Mouse (Mus musculus) neutrophil, adult 5-6 weeks (primary cell): ENCODE measurements around the gene Il17a. TPM values are rescaled to one million over a fixed set of nuclear protein-coding genes. Genes with fewer than 3 reads are reported as not detected.

ENCODE experiments used
- ATAC-seq: fragments of 151-379, 151-347 bp; 2 replicates; pipeline ENCODE4 v1.8.0; 2017; ENCODE audit warnings: mild to moderate bottlenecking, moderate TSS enrichment; ENCODE audit not compliant: insufficient number of reproducible peaks, poor library complexity, low FRiP score, severe bottlenecking; ENCODE audit errors: extremely low read depth
- total RNA-seq: library from RNA; stranded (forward); fragments of 200-1000 nt; gene quantifications from 2 replicates; pipeline ENCODE4 v1.2.3, GENCODE M21; 2017

Il17a gene
- total RNA-seq, 1 experiment from 2014 or later, result 0.35 TPM

GRCm38 (mm10) chr1:20778366-20778765 is 47.7 kb downstream of the Il17a start:
- no peak for ATAC-seq

Other genes starting within 250 kb of the Il17a start
- not detected in 2 replicates for gene Pkhd1, start 112.8 kb upstream of the Il17a start, total RNA-seq
- gene Il17f, start 59.7 kb downstream of the Il17a start, total RNA-seq, result 0.61 TPM in 1 of 2 replicates, not detected in the other
- gene Mcm3, start 89.4 kb downstream of the Il17a start, total RNA-seq, result 20.5 and 27.9 TPM in 2 replicates
- 1.6 and 1.7 TPM in 2 replicates for gene Paqr8, start 159.7 kb downstream of the Il17a start, total RNA-seq
- gene Efhc1, start 220.7 kb downstream of the Il17a start, total RNA-seq, result 0.47 TPM in 1 of 2 replicates, not detected in the other